Mouse (Mus musculus) stomach, embryonic 14.5 days (tissue): ENCODE results near the gene Rad17. TPM values are rescaled to one million over a fixed set of nuclear protein-coding genes. Genes with fewer than 3 reads are reported as not detected.

Experiments used
- ATAC-seq: fragments of 200-750 bp; cut with Nextera tagmentation; 2 replicates; pipeline ENCODE4 v1.8.0; 2017; ENCODE audit warnings: low read depth, moderate TSS enrichment; ENCODE audit not compliant: insufficient number of reproducible peaks, insufficient read depth, low FRiP score
- H3K27ac ChIP-seq: fragments of 300-500 bp; sonication (generic); 2 replicates; pipeline ENCODE4 v1.5.1; 2014; ENCODE audit warnings: mild to moderate bottlenecking, low read length, moderate library complexity, mixed read lengths
- H3K27me3 ChIP-seq: fragments of 300-500 bp; sonication (generic); 2 replicates; pipeline ENCODE4 v1.6.1; 2014; ENCODE audit warnings: low read length, control low read depth, mixed read lengths; ENCODE audit not compliant: control insufficient read depth, insufficient read depth
- H3K36me3 ChIP-seq: fragments of 300-500 bp; sonication (generic); 2 replicates; pipeline ENCODE4 v1.6.1; 2014; ENCODE audit warnings: mild to moderate bottlenecking, control low read depth, low read length, moderate library complexity, mixed read lengths; ENCODE audit not compliant: control insufficient read depth, insufficient read depth
- H3K4me1 ChIP-seq: fragments of 300-500 bp; sonication (generic); 2 replicates; pipeline ENCODE4 v1.6.1; 2014; ENCODE audit warnings: low read length, control low read depth, mixed read lengths; ENCODE audit not compliant: control insufficient read depth, insufficient read depth
- H3K4me2 ChIP-seq: fragments of 300-500 bp; sonication (generic); replicated peaks from 2 replicates; pipeline ENCODE4 v1.6.1; 2014; ENCODE audit warnings: low read depth, low read length, control low read depth
- H3K4me3 ChIP-seq: fragments of 300-500 bp; sonication (generic); 2 replicates; pipeline ENCODE4 v1.5.1; 2014; ENCODE audit warnings: low read depth, low read length, control low read depth
- H3K9ac ChIP-seq: fragments of 300-500 bp; sonication (generic); replicated peaks from 2 replicates; pipeline ENCODE4 v1.6.1; 2014; ENCODE audit warnings: low read depth, mild to moderate bottlenecking, control low read depth, low read length, moderate library complexity, mixed read lengths
- H3K9me3 ChIP-seq: fragments of 300-500 bp; sonication (generic); 2 replicates; pipeline ENCODE4 v1.6.1; 2016; ENCODE audit warnings: low read depth, low read length, control low read depth; ENCODE audit not compliant: control insufficient read depth
- WGBS: fragments of 180-500 bp; shearing (Covaris S2); extraction: QIAGEN DNeasy Blood & Tissue Kit; methylation state at CpG from one replicate; pipeline ENCODE4 v1.1.7; 2014; 5-methylcytosine and 5-hydroxymethylcytosine counted together
- polyA plus RNA-seq: library from polyadenylated mRNA; unstranded; fragments of >200 nt; fragmentation: Nextera tagmentation; extraction: Ambion mirVana; gene quantifications from 2 replicates; pipeline ENCODE4 v1.2.1, GENCODE M21; 2014

Gene Rad17
- polyA plus RNA-seq, 1 experiment from 2014 or later, result 22.2 TPM

DNA sequence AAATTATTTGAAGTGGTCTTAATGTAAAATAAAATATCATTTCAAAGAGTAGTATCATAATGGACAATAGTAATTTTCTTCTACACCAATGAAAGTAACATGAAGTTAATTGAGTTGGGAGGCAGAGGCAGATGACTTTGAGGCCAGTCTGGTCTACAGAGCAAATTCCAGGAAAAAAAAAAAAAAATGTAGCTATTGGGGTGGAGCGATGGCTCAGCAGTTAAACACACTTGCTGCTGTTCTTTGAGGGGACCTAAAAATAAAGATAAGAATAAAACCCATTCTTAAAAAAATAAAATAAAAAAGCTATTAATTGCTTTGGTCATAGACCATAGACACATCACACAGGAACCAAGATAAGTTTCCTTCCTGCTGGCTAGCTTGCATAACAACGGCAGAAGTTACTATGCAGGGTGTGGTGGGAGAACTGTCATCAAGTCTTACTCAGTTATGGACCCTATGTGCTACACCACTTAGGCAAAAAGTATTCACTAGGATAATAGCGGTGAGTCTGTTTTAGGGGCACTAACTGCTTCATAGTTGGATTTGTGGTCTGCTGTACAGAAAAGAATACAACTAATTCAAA, 16.7 kb downstream of the Rad17 start:
- H3K9me3 ChIP-seq, result no peaks in the 10 kb centered on the region
- H3K4me2 ChIP-seq, result no peak overlapping the region
- no peak for ATAC-seq
- peaks cover 44% of the 10 kb centered on the region for H3K36me3 ChIP-seq
- H3K4me3 ChIP-seq, result no peak overlapping the region
- H3K27ac ChIP-seq, result no peak overlapping the region
- H3K4me1 ChIP-seq, result no peaks in the 10 kb centered on the region
- WGBS, result 88% methylated on average over 3 of the region's 3 CpGs
- no peaks in the 10 kb centered on the region for H3K27me3 ChIP-seq
- H3K9ac ChIP-seq, result no peak overlapping the region

GRCm38 (mm10) chr13:100622241-100622640, 28.6 kb downstream of the Rad17 start:
- no peak overlapping the region for H3K4me2 ChIP-seq
- no peak overlapping the region for H3K9ac ChIP-seq
- H3K27ac ChIP-seq, result no peak overlapping the region
- ATAC-seq, result no peak
- no peak overlapping the region for H3K4me3 ChIP-seq
- peaks cover 32% of the 10 kb centered on the region for H3K36me3 ChIP-seq
- H3K4me1 ChIP-seq, result no peaks in the 10 kb centered on the region
- H3K27me3 ChIP-seq, result no peaks in the 10 kb centered on the region
- H3K9me3 ChIP-seq, result no peaks in the 10 kb centered on the region
- WGBS, result 75% methylated on average over 4 of the region's 4 CpGs

GRCm38 (mm10) chr13:100617583-100617982, 33.3 kb downstream of the Rad17 start:
- Histone ChIP-seq H3K4me2 (no peak overlapping the region), H3K27ac (no peak overlapping the region), H3K9me3 (no peaks in the 10 kb centered on the region), H3K36me3 (peaks cover 14% of the 10 kb centered on the region), H3K9ac (no peak overlapping the region), H3K4me1 (no peaks in the 10 kb centered on the region), H3K4me3 (no peak overlapping the region), H3K27me3 (no peaks in the 10 kb centered on the region)
- 83% methylated on average over 13 of the region's 13 CpGs for WGBS
- ATAC-seq, result no peak

DNA sequence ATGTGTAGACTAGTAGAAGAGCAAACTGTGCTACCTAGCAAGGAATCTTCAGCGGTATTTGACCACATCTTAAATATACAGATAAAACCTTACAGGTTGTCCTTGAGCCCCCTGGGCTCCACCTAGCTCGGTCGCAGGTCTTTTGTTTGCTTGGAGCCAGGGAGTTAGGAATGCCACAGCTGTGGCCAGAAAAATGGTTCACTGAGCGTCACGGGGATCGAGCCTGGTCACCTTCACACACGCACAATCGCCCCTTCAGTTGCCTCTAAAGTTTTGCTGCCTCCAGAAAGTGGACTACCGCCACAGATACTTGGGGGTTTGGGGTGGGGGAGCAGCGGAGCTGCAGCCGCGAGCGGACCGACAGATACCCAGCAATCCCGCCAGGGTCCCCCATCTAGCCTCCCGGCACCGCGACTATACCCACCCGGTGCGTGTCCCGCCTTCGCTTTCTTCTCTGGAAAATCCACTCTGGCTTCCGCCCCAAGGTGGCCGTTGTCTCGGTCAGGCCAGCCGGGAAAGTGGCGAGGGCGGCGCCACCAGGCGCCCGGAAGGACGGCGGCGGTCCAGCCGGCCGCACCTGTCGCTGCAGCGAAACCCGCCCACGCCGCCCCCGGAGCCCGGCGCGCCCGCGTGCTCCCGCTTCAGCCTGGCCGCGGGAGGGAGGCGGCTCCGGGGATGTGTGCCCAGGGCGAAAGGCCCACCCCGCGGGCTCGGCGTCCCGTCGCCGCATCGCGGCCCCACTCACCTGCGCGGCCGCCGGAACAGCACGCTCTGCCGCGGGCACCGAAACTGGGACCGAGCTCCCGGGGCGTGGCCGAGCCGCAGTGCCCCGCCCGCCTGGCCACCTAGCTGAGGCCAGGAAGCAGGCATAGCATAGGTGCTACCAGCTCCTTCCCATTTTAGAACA, 34.4 kb downstream of the Rad17 start, which contains the start of gene Marveld2:
Gene Marveld2, minus strand, starts transcription at position 791 of the 907 bp plus-strand sequence.
- WGBS, result 2% methylated on average over 77 of the region's 77 CpGs
- H3K27me3 ChIP-seq, result no peaks in the 10 kb centered on the region
- no peaks in the 10 kb centered on the region for H3K9me3 ChIP-seq
- H3K27ac ChIP-seq, result peak within 1 kb of the TSS; percentile 71
- H3K9ac ChIP-seq, result peak within 1 kb of the TSS; percentile 42
- H3K4me1 ChIP-seq, result no peaks in the 10 kb centered on the region
- H3K36me3 ChIP-seq, result peaks cover 7% of the 10 kb centered on the region
- peak within 1 kb of the TSS; percentile 53 for H3K4me3 ChIP-seq
- peak within 1 kb of the TSS; percentile 81 for H3K4me2 ChIP-seq
- ATAC-seq, result peak; percentile 90

- H3K4me2 ChIP-seq, result no peak overlapping the region
- WGBS, result 56% methylated on average over 2 of the region's 2 CpGs
- ATAC-seq, result no peak
- H3K4me1 ChIP-seq, result no peaks in the 10 kb centered on the region
- no peak overlapping the region for H3K9ac ChIP-seq
- H3K9me3 ChIP-seq, result peaks cover under 1% of the 10 kb centered on the region; the same call in 1 of the 2 replicates
- H3K4me3 ChIP-seq, result no peak overlapping the region
- H3K27me3 ChIP-seq, result no peaks in the 10 kb centered on the region
- no peak overlapping the region for H3K27ac ChIP-seq
- no peaks in the 10 kb centered on the region; the same call in 1 of the 2 replicates for H3K36me3 ChIP-seq
These were observed 37.9 kb downstream of the Rad17 start for GRCm38 (mm10) chr13:100612903-100613302.

DNA sequence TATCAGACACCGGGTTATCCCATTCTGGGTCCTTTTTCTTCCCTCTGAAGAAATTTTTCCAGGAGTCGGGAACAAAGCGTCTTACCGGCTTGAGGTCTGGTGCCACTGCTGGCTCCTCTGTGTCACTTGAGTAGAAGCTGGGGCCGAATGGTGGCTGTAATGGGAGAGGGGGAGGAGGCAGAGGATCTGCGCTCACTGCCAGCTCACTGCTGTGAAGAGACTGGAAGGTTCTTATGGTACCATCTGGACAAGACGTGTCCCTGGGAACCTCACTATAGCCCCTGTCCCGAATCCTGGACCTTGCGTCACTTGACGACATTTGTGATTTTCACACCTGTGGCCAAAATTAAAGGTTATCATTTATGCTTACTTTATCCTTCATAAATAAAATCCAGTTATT, 38.6 kb downstream of the Rad17 start:
- WGBS, result 95% methylated on average over 10 of the region's 10 CpGs
- H3K4me3 ChIP-seq, result no peak overlapping the region
- no peaks in the 10 kb centered on the region for H3K4me1 ChIP-seq
- H3K27me3 ChIP-seq, result no peaks in the 10 kb centered on the region
- peaks cover 4% of the 10 kb centered on the region; the same call in 1 of the 2 replicates for H3K9me3 ChIP-seq
- no peak overlapping the region for H3K27ac ChIP-seq
- H3K36me3 ChIP-seq, result no peaks in the 10 kb centered on the region
- H3K9ac ChIP-seq, result no peak overlapping the region
- no peak for ATAC-seq
- H3K4me2 ChIP-seq, result no peak overlapping the region

DNA sequence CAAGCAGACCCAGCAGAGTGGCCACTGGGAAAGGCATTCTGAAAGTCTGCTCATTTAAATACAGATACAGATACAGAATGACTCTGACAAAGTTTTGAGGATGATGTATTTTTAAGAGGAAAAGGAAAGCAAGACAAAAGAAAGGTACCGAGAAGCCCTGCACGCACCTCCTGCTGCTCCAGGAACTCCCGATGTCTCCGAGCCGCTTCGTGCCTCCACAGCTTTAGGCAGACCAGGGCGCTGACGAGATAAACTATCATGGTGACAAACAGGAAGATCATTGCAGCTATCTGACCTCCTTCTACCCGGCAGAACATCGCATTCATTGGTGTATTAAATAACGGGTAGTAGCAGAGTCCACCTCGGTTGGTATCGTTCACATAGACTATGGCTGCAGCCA, 39.6 kb downstream of the Rad17 start:
- H3K36me3 ChIP-seq, result no peaks in the 10 kb centered on the region
- H3K4me3 ChIP-seq, result no peak overlapping the region
- 93% methylated on average over 13 of the region's 13 CpGs for WGBS
- H3K9ac ChIP-seq, result no peak overlapping the region
- ATAC-seq, result no peak
- no peaks in the 10 kb centered on the region for H3K27me3 ChIP-seq
- peaks cover 4% of the 10 kb centered on the region; the same call in 1 of the 2 replicates for H3K9me3 ChIP-seq
- no peak overlapping the region for H3K4me2 ChIP-seq
- H3K4me1 ChIP-seq, result no peaks in the 10 kb centered on the region
- H3K27ac ChIP-seq, result no peak overlapping the region

DNA sequence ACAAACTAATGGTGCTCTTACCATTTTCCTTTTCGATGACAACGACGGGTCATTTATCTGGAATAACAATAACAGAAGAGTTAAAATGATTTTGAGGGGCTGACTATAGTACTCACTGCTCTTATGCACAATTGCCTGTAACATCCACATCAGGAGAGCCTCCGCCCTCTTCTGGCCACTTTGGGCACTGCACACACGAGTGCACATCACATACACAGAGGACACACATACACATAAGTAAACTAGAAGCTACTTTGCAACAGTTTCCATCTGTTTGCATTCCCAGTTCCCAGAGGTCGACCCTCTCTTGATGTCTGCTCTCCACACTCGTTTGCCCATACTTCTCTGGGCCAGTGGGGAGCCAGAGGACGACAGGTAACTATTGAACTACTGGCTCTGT, 43.1 kb downstream of the Rad17 start:
- 91% methylated on average over 8 of the region's 8 CpGs for WGBS
- ATAC-seq, result no peak

More for the DNA sequence above, 43.1 kb downstream of the Rad17 start:
- Histone ChIP-seq H3K4me2 (no peak overlapping the region), H3K4me1 (no peaks in the 10 kb centered on the region), H3K27me3 (no peaks in the 10 kb centered on the region), H3K36me3 (no peaks in the 10 kb centered on the region), H3K27ac (no peak overlapping the region), H3K9me3 (peaks cover 4% of the 10 kb centered on the region; the same call in 1 of the 2 replicates), H3K9ac (no peak overlapping the region), H3K4me3 (no peak overlapping the region)
